Mouse (Mus musculus) thymus, postnatal 0 days (tissue): ENCODE measurements around the gene Myrfl. TPM values are rescaled to one million over a fixed set of nuclear protein-coding genes. Genes with fewer than 3 reads are reported as not detected.

Experiments used
- polyA plus RNA-seq: library from polyadenylated mRNA; unstranded; fragments of >200 nt; fragmentation: Nextera tagmentation; extraction: Ambion mirVana; gene quantifications from 2 replicates; pipeline ENCODE4 v1.2.1, GENCODE M21; 2015

Myrfl gene
- polyA plus RNA-seq, 1 experiment from 2014 or later, result 0.27 TPM

Other genes with a start within 250 kb of the Myrfl start
- gene Rab3ip, start 53.9 kb upstream of the Myrfl start, polyA plus RNA-seq, result 20.6 and 22.5 TPM in 2 replicates
- not detected in 2 replicates for gene Gm10271, start 75.7 kb upstream of the Myrfl start, polyA plus RNA-seq
- not detected in 2 replicates for gene Best3, start 89.4 kb upstream of the Myrfl start, polyA plus RNA-seq
- gene Lrrc10, start 148.4 kb upstream of the Myrfl start, polyA plus RNA-seq, result not detected in 2 replicates
- 263 and 270 TPM in 2 replicates for gene Cct2, start 166.9 kb upstream of the Myrfl start, polyA plus RNA-seq